Mouse (Mus musculus) ES-Bruce4 (cell line): ENCODE results near the gene Elavl2.

Experiments
- CTCF ChIP-seq: IDR thresholded peaks from one replicate; pipeline ENCODE4 v1.8.1; 2011; ENCODE audit warnings: low read depth, low read length
- EP300 ChIP-seq: IDR thresholded peaks from 2 replicates; pipeline ENCODE4 v1.6.1; 2011; ENCODE audit warnings: low read depth, low read length; ENCODE audit not compliant: insufficient read depth
- POLR2A ChIP-seq: IDR thresholded peaks from one replicate; pipeline ENCODE4 v1.8.1; 2011; ENCODE audit warnings: low read length; ENCODE audit not compliant: insufficient read depth

GRCm38 (mm10) chr4:91248650-91249049 lies 151.9 kb downstream of the Elavl2 start:
- no peak for TF ChIP-seq CTCF
- no peak for TF ChIP-seq POLR2A
- TF ChIP-seq EP300 = no peak
